Mouse (Mus musculus) liver, embryonic 14.5 days (tissue): Measurements from ENCODE around the gene N4bp1. TPM values are rescaled to one million over a fixed set of nuclear protein-coding genes. Genes with fewer than 3 reads are reported as not detected.

Experiments used
- ATAC-seq: fragments of 200-750 bp; cut with Nextera tagmentation; 2 replicates; pipeline ENCODE4 v1.8.0; 2017; ENCODE audit warnings: moderate number of reproducible peaks, mild to moderate bottlenecking, moderate library complexity; ENCODE audit not compliant: insufficient read depth
- DNase-seq, 3 experiments: peaks; one replicate each; pipeline ENCODE4 v3.0.0-alpha.2; 2012 to 2013; ENCODE audit warnings: low read depth in 3 of 3, low spot score in 3 of 3
- H3K27ac ChIP-seq: fragments of 300-500 bp; sonication (generic); 2 replicates; pipeline ENCODE4 v1.5.1; 2014; ENCODE audit warnings: moderate library complexity, mild to moderate bottlenecking, control low read depth, inconsistent platforms
- H3K27me3 ChIP-seq: fragments of 300-500 bp; sonication (generic); 2 replicates; pipeline ENCODE4 v1.6.1; 2014; ENCODE audit warnings: mild to moderate bottlenecking, low read length, moderate library complexity; ENCODE audit not compliant: control insufficient read depth, insufficient read depth
- H3K36me3 ChIP-seq: fragments of 300-500 bp; sonication (generic); replicated peaks from 2 replicates; pipeline ENCODE4 v1.6.1; 2014; ENCODE audit warnings: low read depth; ENCODE audit not compliant: control insufficient read depth, insufficient read depth
- H3K4me1 ChIP-seq, 2 experiments: fragments of 200-500 bp in 1 of 2; fragments of 300-500 bp in 1 of 2; sonication (generic) in 1 of 2; replicated peaks; 2 replicates each; pipeline ENCODE4 v1.6.1; 2012 to 2014; ENCODE audit warnings: antibody characterized with exemption in 1 of 2, inconsistent platforms in 1 of 2, low read length in 1 of 2; ENCODE audit not compliant: control insufficient read depth in 2 of 2, insufficient read depth in 2 of 2
- H3K4me2 ChIP-seq: fragments of 300-500 bp; sonication (generic); 2 replicates; pipeline ENCODE4 v1.6.1; 2014; ENCODE audit warnings: low read depth, mild to moderate bottlenecking, control low read depth, moderate library complexity
- H3K4me3 ChIP-seq, 2 experiments: fragments of 200-500 bp in 1 of 2; fragments of 300-500 bp in 1 of 2; sonication (generic) in 1 of 2; 2 replicates each; pipeline ENCODE4 v1.5.1; 2012 to 2014; ENCODE audit warnings: low read depth in 2 of 2, low read length in 2 of 2, mild to moderate bottlenecking in 2 of 2, control low read depth in 1 of 2, inconsistent platforms in 1 of 2, moderate library complexity in 1 of 2; ENCODE audit not compliant: insufficient read depth in 1 of 2
- H3K9ac ChIP-seq: fragments of 300-500 bp; sonication (generic); replicated peaks from 2 replicates; pipeline ENCODE4 v1.6.1; 2014; ENCODE audit warnings: mild to moderate bottlenecking, control low read depth, moderate library complexity
- H3K9me3 ChIP-seq: fragments of 300-500 bp; sonication (generic); 2 replicates; pipeline ENCODE4 v1.6.1; 2016; ENCODE audit warnings: low read length, mixed read lengths; ENCODE audit not compliant: control insufficient read depth
- CTCF ChIP-seq: IDR thresholded peaks from 2 replicates; pipeline ENCODE4 v1.5.1; 2016; ENCODE audit warnings: antibody characterized with exemption, low read depth, control low read depth
- EP300 ChIP-seq: IDR thresholded peaks from 2 replicates; pipeline ENCODE4 v1.6.1; 2016; ENCODE audit warnings: antibody characterized with exemption, low read depth
- WGBS: fragments of 180-500 bp; shearing (Covaris S2); extraction: QIAGEN DNeasy Blood & Tissue Kit; methylation state at CpG from one replicate; pipeline ENCODE4 v1.1.7; 2014; ENCODE audit not compliant: insufficient replicate concordance; 5-methylcytosine and 5-hydroxymethylcytosine counted together
- polyA plus RNA-seq, 2 experiments: library from polyadenylated mRNA; depleted of rRNA in 1 of 2; stranded (reverse) in 1 of 2; unstranded in 1 of 2; fragments of >200 nt; fragmentation: Nextera tagmentation in 1 of 2; extraction: Ambion mirVana in 1 of 2; gene quantifications; 2 replicates each; pipeline versions ENCODE4 v1.2.1 to v1.2.3; 2012 to 2014

N4bp1 gene
- polyA plus RNA-seq, 2 experiments = 2.1 to 3.1 TPM

GRCm38 (mm10) chr8:86864764-86865163, 20.3 kb downstream of the N4bp1 start:
- no peak overlapping the region for H3K4me2 ChIP-seq
- ATAC-seq (no peak), DNase-seq (no peak)
- no peak for TF ChIP-seq EP300
- TF ChIP-seq CTCF = no peak
- no peaks in the 10 kb centered on the region for H3K9me3 ChIP-seq
- peaks cover 6% of the 10 kb centered on the region for H3K36me3 ChIP-seq
- H3K4me3 ChIP-seq = no peak overlapping the region
- H3K27me3 ChIP-seq = no peaks in the 10 kb centered on the region
- H3K4me1 ChIP-seq = no peaks in the 10 kb centered on the region
- 58% methylated on average over 4 of the region's 4 CpGs for WGBS
- no peak overlapping the region for H3K9ac ChIP-seq
- no peak overlapping the region for H3K27ac ChIP-seq

GRCm38 (mm10) chr8:86862837-86863236, 22.2 kb downstream of the N4bp1 start:
- Histone ChIP-seq H3K9me3 (no peaks in the 10 kb centered on the region), H3K4me3 (no peak overlapping the region), H3K27ac (no peak overlapping the region), H3K9ac (no peak overlapping the region), H3K36me3 (peaks cover 6% of the 10 kb centered on the region), H3K4me1 (no peaks in the 10 kb centered on the region), H3K4me2 (no peak overlapping the region), H3K27me3 (no peaks in the 10 kb centered on the region)
- no peak for TF ChIP-seq CTCF
- TF ChIP-seq EP300 = no peak
- WGBS = 69% methylated on average over 4 of the region's 4 CpGs
- ATAC-seq (no peak), DNase-seq (no peak)

- Histone ChIP-seq H3K4me3 (no peak overlapping the region), H3K9ac (no peak overlapping the region), H3K27me3 (no peaks in the 10 kb centered on the region), H3K4me2 (no peak overlapping the region), H3K9me3 (no peaks in the 10 kb centered on the region), H3K36me3 (peaks cover 6% of the 10 kb centered on the region), H3K27ac (no peak overlapping the region), H3K4me1 (no peaks in the 10 kb centered on the region)
- TF ChIP-seq EP300 = no peak
- no peak for TF ChIP-seq CTCF
- DNase-seq = no peak
- ATAC-seq = no peak
- 68% methylated on average over 3 of the region's 3 CpGs for WGBS
These were observed 22.8 kb downstream of the N4bp1 start for GRCm38 (mm10) chr8:86862155-86862816.

- TF ChIP-seq CTCF (no peak), EP300 (no peak)
- no peaks in the 10 kb centered on the region for H3K27me3 ChIP-seq
- H3K9me3 ChIP-seq = no peaks in the 10 kb centered on the region
- H3K4me3 ChIP-seq = no peak overlapping the region
- peaks cover 6% of the 10 kb centered on the region for H3K36me3 ChIP-seq
- H3K9ac ChIP-seq = no peak overlapping the region
- ATAC-seq = no peak
- no peak for DNase-seq
- WGBS = 69% methylated on average over 7 of the region's 7 CpGs
- no peaks in the 10 kb centered on the region for H3K4me1 ChIP-seq
- no peak overlapping the region for H3K4me2 ChIP-seq
- H3K27ac ChIP-seq = no peak overlapping the region
These were observed 23.5 kb downstream of the N4bp1 start for GRCm38 (mm10) chr8:86861516-86861915.

- no peaks in the 10 kb centered on the region for H3K27me3 ChIP-seq
- no peak overlapping the region for H3K4me3 ChIP-seq
- no peak for ATAC-seq
- H3K9ac ChIP-seq = no peak overlapping the region
- H3K27ac ChIP-seq = no peak overlapping the region
- H3K4me2 ChIP-seq = no peak overlapping the region
- TF ChIP-seq CTCF (no peak), EP300 (no peak)
- WGBS = 78% methylated on average over 6 of the region's 7 CpGs
- H3K9me3 ChIP-seq = no peaks in the 10 kb centered on the region
- DNase-seq = peak in 1 of 3 experiments; percentile 10
- peaks cover 3% of the 10 kb centered on the region; the same call in 1 of the 2 replicates for H3K36me3 ChIP-seq
- no peaks in the 10 kb centered on the region; a peak in 1 of 4 replicates for H3K4me1 ChIP-seq
These were observed 28.8 kb downstream of the N4bp1 start for GRCm38 (mm10) chr8:86856248-86856647.
